Mouse (Mus musculus) myocyte (in vitro differentiated cells): ENCODE results near the gene Bcl2l1. TPM values are rescaled to one million over a fixed set of nuclear protein-coding genes. Genes with fewer than 3 reads are reported as not detected.

ENCODE experiments used
- H3K27me3 ChIP-seq: one replicate; pipeline ENCODE4 v1.6.1; 2011; ENCODE audit not compliant: control insufficient read depth, insufficient read depth, insufficient read length
- H3K36me3 ChIP-seq: one replicate; pipeline ENCODE4 v1.6.1; 2011; ENCODE audit not compliant: control insufficient read depth, insufficient read depth
- H3K4me2 ChIP-seq: one replicate; pipeline ENCODE4 v1.6.1; 2011; ENCODE audit warnings: low read depth, control low read depth
- H3K4me3 ChIP-seq: one replicate; pipeline ENCODE4 v1.5.1; 2011; ENCODE audit warnings: mild to moderate bottlenecking, control low read depth, moderate library complexity
- H3K79me2 ChIP-seq: one replicate; pipeline ENCODE4 v1.6.1; 2011; ENCODE audit not compliant: control insufficient read depth, insufficient read depth
- H3ac ChIP-seq: one replicate; pipeline ENCODE4 v1.6.1; 2011; ENCODE audit not compliant: control insufficient read depth, insufficient read length
- CEBPB ChIP-seq: IDR thresholded peaks from 2 replicates; pipeline ENCODE4 v1.6.1; 2011; ENCODE audit warnings: mild to moderate bottlenecking, moderate library complexity; ENCODE audit not compliant: poor library complexity, insufficient read depth, severe bottlenecking
- E2F4 ChIP-seq: IDR thresholded peaks from one replicate; pipeline ENCODE4 v1.6.1; 2011; ENCODE audit warnings: mild to moderate bottlenecking, control low read depth, moderate library complexity; ENCODE audit not compliant: insufficient read depth
- MAX ChIP-seq: IDR thresholded peaks from one replicate; pipeline ENCODE4 v1.6.1; 2011; ENCODE audit warnings: low read depth, mild to moderate bottlenecking, control low read depth
- MYOD1 ChIP-seq, 3 experiments: IDR thresholded peaks; one replicate each; pipeline ENCODE4 v1.6.1; 2011; ENCODE audit warnings: control low read depth in 2 of 3, low read depth in 2 of 3, mild to moderate bottlenecking in 2 of 3, moderate library complexity in 1 of 3; ENCODE audit not compliant: insufficient read length in 2 of 3, control insufficient read depth in 1 of 3
- MYOG ChIP-seq, 3 experiments: IDR thresholded peaks; one replicate each; pipeline ENCODE4 v1.6.1; 2011; ENCODE audit warnings: control low read depth in 2 of 3, low read depth in 2 of 3, mild to moderate bottlenecking in 2 of 3; ENCODE audit not compliant: insufficient read length in 2 of 3, control insufficient read depth in 1 of 3, insufficient read depth in 1 of 3
- POLR2A ChIP-seq: IDR thresholded peaks from one replicate; pipeline ENCODE4 v1.6.1; 2011; ENCODE audit warnings: low read depth, mild to moderate bottlenecking, control low read depth, moderate library complexity; ENCODE audit not compliant: insufficient read length
- POLR2AphosphoS2 ChIP-seq: IDR thresholded peaks from one replicate; pipeline ENCODE4 v1.6.1; 2011; ENCODE audit warnings: low read depth, control low read depth; ENCODE audit not compliant: insufficient read length
- REST ChIP-seq: IDR thresholded peaks from one replicate; pipeline ENCODE4 v1.6.1; 2011; ENCODE audit warnings: mild to moderate bottlenecking, control low read depth, moderate library complexity; ENCODE audit not compliant: insufficient read depth, insufficient read length
- SRF ChIP-seq: IDR thresholded peaks from one replicate; pipeline ENCODE4 v1.6.1; 2011; ENCODE audit warnings: low read depth; ENCODE audit not compliant: control insufficient read depth, insufficient read length
- TCF12 ChIP-seq: IDR thresholded peaks from one replicate; pipeline ENCODE4 v1.6.1; 2011; ENCODE audit warnings: mild to moderate bottlenecking, control low read depth; ENCODE audit not compliant: poor library complexity, insufficient read depth, severe bottlenecking
- TCF3 ChIP-seq: IDR thresholded peaks from one replicate; pipeline ENCODE4 v1.6.1; 2011; ENCODE audit warnings: low read depth, control low read depth; ENCODE audit not compliant: insufficient read length
- USF1 ChIP-seq: IDR thresholded peaks from one replicate; pipeline ENCODE4 v1.6.1; 2011; ENCODE audit warnings: low read depth, mild to moderate bottlenecking, control low read depth, moderate library complexity
- polyA plus RNA-seq: library from polyadenylated mRNA; unstranded; fragments of >200 nt; fragmentation: generic; extraction: Trizol; gene quantifications from one replicate; pipeline ENCODE4 v1.2.1, GENCODE M21; 2012; ENCODE audit warnings: missing spikeins

Gene Bcl2l1
- polyA plus RNA-seq, 1 experiment: 57.0 TPM

- no peak overlapping the region for H3ac ChIP-seq
- no peaks in the 10 kb centered on the region for H3K27me3 ChIP-seq
- TF ChIP-seq TCF12 (no peak), MYOG (IDR thresholded peaks at IDR 0.05; ENCODE audit: control insufficient read depth in 1 of 3, insufficient read depth in 1 of 3, insufficient read length in 2 of 3, low read depth in 2 of 3) (peak in 1 of 3 experiments; percentile 47), REST (no peak), POLR2A (peak; percentile 37), E2F4 (no peak), USF1 (no peak), TCF3 (no peak), MAX (no peak), CEBPB (peak; percentile 96), MYOD1 (IDR thresholded peaks at IDR 0.05; ENCODE audit: control insufficient read depth in 1 of 3, insufficient read length in 2 of 3, low read depth in 2 of 3) (no peak), SRF (no peak), POLR2AphosphoS2 (no peak)
- H3K79me2 ChIP-seq: peaks cover 22% of the 10 kb centered on the region
- no peaks in the 10 kb centered on the region for H3K36me3 ChIP-seq
- H3K4me2 ChIP-seq: peak overlapping the region; percentile 78
- peak overlapping the region; percentile 5 for H3K4me3 ChIP-seq
Observed at GRCm38 (mm10) chr2:152741153-152742041, 90.1 kb downstream of the Bcl2l1 start.

- Histone ChIP-seq H3K4me2 (no peak overlapping the region), H3ac (no peak overlapping the region), H3K79me2 (peaks cover 24% of the 10 kb centered on the region), H3K27me3 (no peaks in the 10 kb centered on the region), H3K4me3 (no peak overlapping the region), H3K36me3 (no peaks in the 10 kb centered on the region)
- TF ChIP-seq USF1: no peak
- TF ChIP-seq MYOD1 (IDR thresholded peaks at IDR 0.05; ENCODE audit: control insufficient read depth in 1 of 3, insufficient read length in 2 of 3, low read depth in 2 of 3): peak in 1 of 3 experiments; percentile 45
- TF ChIP-seq MAX: no peak
- TF ChIP-seq POLR2AphosphoS2: no peak
Observed at GRCm38 (mm10) chr2:152740490-152740889, 91.0 kb downstream of the Bcl2l1 start.

- H3K36me3 ChIP-seq: no peaks in the 10 kb centered on the region
- peak overlapping the region; percentile 97 for H3K4me3 ChIP-seq
- H3K79me2 ChIP-seq: peaks cover 24% of the 10 kb centered on the region
- no peaks in the 10 kb centered on the region for H3K27me3 ChIP-seq
- peak overlapping the region; percentile 100 for H3K4me2 ChIP-seq
- no peak overlapping the region for H3ac ChIP-seq
- TF ChIP-seq POLR2AphosphoS2 (no peak), POLR2A (no peak), CEBPB (no peak), USF1 (no peak), MYOG (IDR thresholded peaks at IDR 0.05; ENCODE audit: control insufficient read depth in 1 of 3, insufficient read depth in 1 of 3, insufficient read length in 2 of 3, low read depth in 2 of 3) (no peak), TCF3 (no peak), SRF (no peak), MYOD1 (IDR thresholded peaks at IDR 0.05; ENCODE audit: control insufficient read depth in 1 of 3, insufficient read length in 2 of 3, low read depth in 2 of 3) (no peak), MAX (no peak), TCF12 (no peak), E2F4 (no peak), REST (no peak)
Observed at GRCm38 (mm10) chr2:152739842-152740260, 91.7 kb downstream of the Bcl2l1 start.

- Histone ChIP-seq H3ac (no peak overlapping the region), H3K4me2 (peak overlapping the region; percentile 100), H3K27me3 (no peaks in the 10 kb centered on the region), H3K36me3 (no peaks in the 10 kb centered on the region), H3K79me2 (peaks cover 24% of the 10 kb centered on the region), H3K4me3 (peak overlapping the region; percentile 97)
- TF ChIP-seq POLR2AphosphoS2: peak; percentile 69
- TF ChIP-seq MYOD1 (IDR thresholded peaks at IDR 0.05; ENCODE audit: control insufficient read depth in 1 of 3, insufficient read length in 2 of 3, low read depth in 2 of 3): peak in 1 of 3 experiments; percentile 51
- no peak for TF ChIP-seq SRF
- TF ChIP-seq USF1: no peak
- TF ChIP-seq TCF12: no peak
- no peak for TF ChIP-seq TCF3
- TF ChIP-seq POLR2A: peak; percentile 29
- TF ChIP-seq REST: no peak
- TF ChIP-seq E2F4: no peak
- peak in 2 of 3 experiments; percentile 40 to 57 for TF ChIP-seq MYOG (IDR thresholded peaks at IDR 0.05; ENCODE audit: control insufficient read depth in 1 of 3, insufficient read depth in 1 of 3, insufficient read length in 2 of 3, low read depth in 2 of 3)
- peak; percentile 16; the same call in 1 of the 2 replicates for TF ChIP-seq CEBPB
- TF ChIP-seq MAX: no peak
Observed at GRCm38 (mm10) chr2:152739031-152739841, 92.3 kb downstream of the Bcl2l1 start.
